Mouse (Mus musculus): Measurements from ENCODE around the gene Fmn2. TPM values are rescaled to one million over a fixed set of nuclear protein-coding genes. Genes with fewer than 3 reads are reported as not detected.

Fmn2 gene
- polyA plus RNA-seq, 1 experiment = not detected

DNA sequence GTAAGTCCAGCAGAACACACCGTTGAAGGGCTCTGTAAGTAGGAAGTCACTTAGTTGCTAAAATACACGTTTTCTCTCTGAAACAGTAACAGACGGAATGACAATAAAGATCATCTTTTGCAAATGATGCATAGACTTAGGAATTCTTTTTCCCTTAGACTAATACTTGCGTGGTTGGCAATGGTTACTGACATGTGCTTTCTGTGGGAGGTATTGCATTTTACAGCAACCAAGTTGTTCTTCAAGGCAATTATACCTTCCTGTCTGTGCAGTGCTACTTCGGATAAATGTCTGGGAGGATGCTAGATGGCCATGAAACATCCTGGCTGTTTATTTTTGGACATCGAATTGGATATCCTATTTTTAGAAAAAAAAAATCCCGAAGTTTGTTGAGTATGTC lies 11.8 kb downstream of the Fmn2 start:
- TF ChIP-seq CEBPB (IDR thresholded peaks at IDR 0.05; ENCODE audit: low read depth) (no peak), MAX (IDR thresholded peaks at IDR 0.05) (no peak), CTCF (IDR thresholded peaks at IDR 0.05; ENCODE audit: control insufficient read depth, insufficient read depth, insufficient read length) (no peak), MYOD1 (IDR thresholded peaks at IDR 0.05; ENCODE audit: control insufficient read depth, insufficient read length, low read depth) (no peak), FOSL1 (IDR thresholded peaks at IDR 0.05; ENCODE audit: insufficient read depth, low read length, poor library complexity, severe bottlenecking) (no peak), USF1 (IDR thresholded peaks at IDR 0.05; ENCODE audit: low read depth) (no peak), MYOG (IDR thresholded peaks at IDR 0.05; ENCODE audit: control insufficient read depth, extremely low read depth, insufficient read length) (no peak)
- Histone ChIP-seq H3ac (ENCODE audit: control insufficient read depth, insufficient read length, low read depth) (no peak overlapping the region), H3K4me3 (ENCODE audit: insufficient read depth, poor library complexity, severe bottlenecking) (no peak overlapping the region), H3K27me3 (ENCODE audit: control insufficient read depth, insufficient read depth, insufficient read length) (no peaks in the 10 kb centered on the region), H3K79me2 (ENCODE audit: control insufficient read depth, insufficient read depth) (no peaks in the 10 kb centered on the region), H3K36me3 (ENCODE audit: control insufficient read depth, insufficient read depth) (no peaks in the 10 kb centered on the region), H3K79me3 (ENCODE audit: low read depth) (no peaks in the 10 kb centered on the region)

- Histone ChIP-seq H3K79me3 (ENCODE audit: low read depth) (no peaks in the 10 kb centered on the region), H3K27me3 (ENCODE audit: control insufficient read depth, insufficient read depth, insufficient read length) (no peaks in the 10 kb centered on the region), H3K4me3 (ENCODE audit: insufficient read depth, poor library complexity, severe bottlenecking) (no peak overlapping the region), H3K36me3 (ENCODE audit: control insufficient read depth, insufficient read depth) (no peaks in the 10 kb centered on the region), H3ac (ENCODE audit: control insufficient read depth, insufficient read length, low read depth) (no peak overlapping the region), H3K79me2 (ENCODE audit: control insufficient read depth, insufficient read depth) (no peaks in the 10 kb centered on the region)
- TF ChIP-seq CEBPB (IDR thresholded peaks at IDR 0.05; ENCODE audit: low read depth) = no peak
- no peak for TF ChIP-seq CTCF (IDR thresholded peaks at IDR 0.05; ENCODE audit: control insufficient read depth, insufficient read depth, insufficient read length)
- no peak for TF ChIP-seq MYOD1 (IDR thresholded peaks at IDR 0.05; ENCODE audit: control insufficient read depth, insufficient read length, low read depth)
- no peak for TF ChIP-seq MAX (IDR thresholded peaks at IDR 0.05)
- no peak for TF ChIP-seq FOSL1 (IDR thresholded peaks at IDR 0.05; ENCODE audit: insufficient read depth, low read length, poor library complexity, severe bottlenecking)
- no peak for TF ChIP-seq MYOG (IDR thresholded peaks at IDR 0.05; ENCODE audit: control insufficient read depth, extremely low read depth, insufficient read length)
- TF ChIP-seq USF1 (IDR thresholded peaks at IDR 0.05; ENCODE audit: low read depth) = no peak
These were observed 20.5 kb downstream of the Fmn2 start for GRCm38 (mm10) chr1:174521976-174522770.

- TF ChIP-seq MAX (IDR thresholded peaks at IDR 0.05) (no peak), CTCF (IDR thresholded peaks at IDR 0.05; ENCODE audit: control insufficient read depth, insufficient read depth, insufficient read length) (no peak), MYOD1 (IDR thresholded peaks at IDR 0.05; ENCODE audit: control insufficient read depth, insufficient read length, low read depth) (no peak), CEBPB (IDR thresholded peaks at IDR 0.05; ENCODE audit: low read depth) (no peak), USF1 (IDR thresholded peaks at IDR 0.05; ENCODE audit: low read depth) (no peak), MYOG (IDR thresholded peaks at IDR 0.05; ENCODE audit: control insufficient read depth, extremely low read depth, insufficient read length) (no peak), FOSL1 (IDR thresholded peaks at IDR 0.05; ENCODE audit: insufficient read depth, low read length, poor library complexity, severe bottlenecking) (no peak)
- no peaks in the 10 kb centered on the region for H3K36me3 ChIP-seq (ENCODE audit: control insufficient read depth, insufficient read depth)
- no peak overlapping the region for H3ac ChIP-seq (ENCODE audit: control insufficient read depth, insufficient read length, low read depth)
- H3K4me3 ChIP-seq (ENCODE audit: insufficient read depth, poor library complexity, severe bottlenecking) = no peak overlapping the region
- no peaks in the 10 kb centered on the region for H3K27me3 ChIP-seq (ENCODE audit: control insufficient read depth, insufficient read depth, insufficient read length)
- H3K79me2 ChIP-seq (ENCODE audit: control insufficient read depth, insufficient read depth) = no peaks in the 10 kb centered on the region
- H3K79me3 ChIP-seq (ENCODE audit: low read depth) = no peaks in the 10 kb centered on the region
These were observed 21.3 kb downstream of the Fmn2 start for GRCm38 (mm10) chr1:174522809-174523511.

GRCm38 (mm10) chr1:174523512-174523828 lies 21.8 kb downstream of the Fmn2 start:
- TF ChIP-seq FOSL1 (IDR thresholded peaks at IDR 0.05; ENCODE audit: insufficient read depth, low read length, poor library complexity, severe bottlenecking) (no peak), MYOG (IDR thresholded peaks at IDR 0.05; ENCODE audit: control insufficient read depth, extremely low read depth, insufficient read length) (no peak), MAX (IDR thresholded peaks at IDR 0.05) (no peak), CTCF (IDR thresholded peaks at IDR 0.05; ENCODE audit: control insufficient read depth, insufficient read depth, insufficient read length) (no peak), MYOD1 (IDR thresholded peaks at IDR 0.05; ENCODE audit: control insufficient read depth, insufficient read length, low read depth) (no peak), USF1 (IDR thresholded peaks at IDR 0.05; ENCODE audit: low read depth) (no peak), CEBPB (IDR thresholded peaks at IDR 0.05; ENCODE audit: low read depth) (no peak)
- no peaks in the 10 kb centered on the region for H3K79me2 ChIP-seq (ENCODE audit: control insufficient read depth, insufficient read depth)

DNA sequence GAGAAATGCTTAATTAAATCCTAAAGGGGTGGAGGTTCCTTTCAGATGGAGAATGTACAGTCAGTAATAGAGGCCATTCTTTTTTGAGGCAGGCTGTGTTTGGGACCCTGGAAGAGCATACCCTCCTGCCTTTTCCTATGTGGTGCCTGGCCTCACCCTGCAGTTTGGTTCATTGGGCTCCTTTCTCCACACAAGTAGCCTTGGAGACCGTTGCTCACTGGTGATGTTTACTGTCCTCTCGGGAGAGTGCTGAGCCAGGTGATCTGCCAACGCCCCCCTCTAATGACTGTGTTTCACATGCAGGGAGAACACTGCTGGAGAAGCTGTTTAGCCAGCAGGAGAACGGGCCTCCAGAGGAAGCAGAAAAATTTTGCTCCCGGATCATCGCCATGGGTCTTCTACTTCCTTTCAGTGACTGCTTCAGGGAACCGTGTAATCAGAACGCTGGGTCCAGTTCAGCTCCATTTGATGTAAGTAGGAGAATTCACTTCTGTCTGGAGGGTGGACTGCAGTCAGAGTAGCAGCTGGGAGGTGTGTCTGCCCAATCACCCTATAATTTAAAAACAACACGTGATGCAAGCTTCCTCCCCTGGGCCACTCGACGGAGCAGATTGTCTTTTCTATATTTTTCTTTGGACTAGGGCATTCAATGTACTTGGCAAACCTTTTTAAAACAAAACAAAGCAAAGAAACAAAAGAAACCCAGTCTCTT lies 35.3 kb downstream of the Fmn2 start:
- H3K36me3 ChIP-seq (ENCODE audit: control insufficient read depth, insufficient read depth) = no peaks in the 10 kb centered on the region
- H3K79me2 ChIP-seq (ENCODE audit: control insufficient read depth, insufficient read depth) = no peaks in the 10 kb centered on the region
- no peaks in the 10 kb centered on the region for H3K79me3 ChIP-seq (ENCODE audit: low read depth)
- H3ac ChIP-seq (ENCODE audit: control insufficient read depth, insufficient read length, low read depth) = no peak overlapping the region
- no peak for TF ChIP-seq MAX (IDR thresholded peaks at IDR 0.05)
- no peak for TF ChIP-seq MYOG (IDR thresholded peaks at IDR 0.05; ENCODE audit: control insufficient read depth, extremely low read depth, insufficient read length)
- TF ChIP-seq MYOD1 (IDR thresholded peaks at IDR 0.05; ENCODE audit: control insufficient read depth, insufficient read length, low read depth) = no peak
- no peak for TF ChIP-seq CEBPB (IDR thresholded peaks at IDR 0.05; ENCODE audit: low read depth)
- no peak for TF ChIP-seq USF1 (IDR thresholded peaks at IDR 0.05; ENCODE audit: low read depth)
- no peak for TF ChIP-seq CTCF (IDR thresholded peaks at IDR 0.05; ENCODE audit: control insufficient read depth, insufficient read depth, insufficient read length)
- TF ChIP-seq FOSL1 (IDR thresholded peaks at IDR 0.05; ENCODE audit: insufficient read depth, low read length, poor library complexity, severe bottlenecking) = no peak
- H3K27me3 ChIP-seq (ENCODE audit: control insufficient read depth, insufficient read depth, insufficient read length) = no peaks in the 10 kb centered on the region
- no peak overlapping the region for H3K4me3 ChIP-seq (ENCODE audit: insufficient read depth, poor library complexity, severe bottlenecking)

More at GRCm38 (mm10) chr1:174523512-174523828, 21.8 kb downstream of the Fmn2 start:
- Histone ChIP-seq H3K79me3 (ENCODE audit: low read depth) (no peaks in the 10 kb centered on the region), H3K36me3 (ENCODE audit: control insufficient read depth, insufficient read depth) (no peaks in the 10 kb centered on the region), H3K27me3 (ENCODE audit: control insufficient read depth, insufficient read depth, insufficient read length) (no peaks in the 10 kb centered on the region), H3ac (ENCODE audit: control insufficient read depth, insufficient read length, low read depth) (no peak overlapping the region), H3K4me3 (ENCODE audit: insufficient read depth, poor library complexity, severe bottlenecking) (no peak overlapping the region)
